Mouse (Mus musculus) midbrain, embryonic 13.5 days (tissue): ENCODE measurements around the gene Ly6g5b. TPM values are rescaled to one million over a fixed set of nuclear protein-coding genes. Genes with fewer than 3 reads are reported as not detected.

Experiments used
- ATAC-seq: fragments of 200-750 bp; cut with Nextera tagmentation; 2 replicates; pipeline ENCODE4 v1.8.0; 2017; ENCODE audit warnings: mild to moderate bottlenecking, moderate TSS enrichment, moderate library complexity
- H3K27ac ChIP-seq: fragments of 300-500 bp; sonication (generic); 2 replicates; pipeline ENCODE4 v1.5.1; 2015; ENCODE audit warnings: inconsistent platforms, mild to moderate bottlenecking, moderate library complexity
- H3K27me3 ChIP-seq: fragments of 300-500 bp; sonication (generic); 2 replicates; pipeline ENCODE4 v1.6.1; 2015; ENCODE audit warnings: mild to moderate bottlenecking, inconsistent platforms
- H3K36me3 ChIP-seq: fragments of 300-500 bp; sonication (generic); 2 replicates; pipeline ENCODE4 v1.6.1; 2015; ENCODE audit warnings: mild to moderate bottlenecking, inconsistent platforms
- H3K4me1 ChIP-seq: fragments of 300-500 bp; sonication (generic); replicated peaks from 2 replicates; pipeline ENCODE4 v1.6.1; 2015; ENCODE audit warnings: inconsistent platforms
- H3K4me2 ChIP-seq: fragments of 300-500 bp; sonication (generic); replicated peaks from 2 replicates; pipeline ENCODE4 v1.6.1; 2015; ENCODE audit warnings: moderate library complexity, mild to moderate bottlenecking, inconsistent platforms
- H3K4me3 ChIP-seq: fragments of 300-500 bp; sonication (generic); replicated peaks from 2 replicates; pipeline ENCODE4 v1.5.1; 2015; ENCODE audit warnings: mild to moderate bottlenecking, inconsistent platforms
- H3K9ac ChIP-seq: fragments of 300-500 bp; sonication (generic); replicated peaks from 2 replicates; pipeline ENCODE4 v1.6.1; 2015; ENCODE audit warnings: mild to moderate bottlenecking, inconsistent platforms
- H3K9me3 ChIP-seq: fragments of 300-500 bp; sonication (generic); 2 replicates; pipeline ENCODE4 v1.6.1; 2016; ENCODE audit warnings: mild to moderate bottlenecking, inconsistent platforms
- WGBS: fragments of 180-500 bp; shearing (Covaris S2); methylation state at CpG from one replicate; pipeline ENCODE4 v1.1.7; 2015; 5-methylcytosine and 5-hydroxymethylcytosine counted together
- polyA plus RNA-seq: library from polyadenylated mRNA; unstranded; fragments of >200 nt; fragmentation: Nextera tagmentation; extraction: Ambion mirVana; gene quantifications from 2 replicates; pipeline ENCODE4 v1.2.1, GENCODE M21; 2015

The Ly6g5b gene
- 1.4 and 1.7 TPM in 2 replicates for polyA plus RNA-seq

GRCm38 (mm10) chr17:35115046-35116019, at the start of gene Ly6g5b:
Gene Ly6g5b, minus strand, starts transcription at chr17:35115428.
- ATAC-seq = no peak
- Histone ChIP-seq H3K27ac (no peak within 1 kb of the TSS), H3K36me3 (peaks cover 52% of the 10 kb centered on the region), H3K4me3 (no peak within 1 kb of the TSS), H3K27me3 (no peaks in the 10 kb centered on the region), H3K4me1 (peaks cover 9% of the 10 kb centered on the region), H3K4me2 (no peak within 1 kb of the TSS), H3K9ac (0 out of 2 replicates have a peak within 1 kb of the TSS, but pooled peaks have one; percentile 14), H3K9me3 (no peaks in the 10 kb centered on the region)
- 88% methylated on average over 8 of the region's 8 CpGs for WGBS

DNA sequence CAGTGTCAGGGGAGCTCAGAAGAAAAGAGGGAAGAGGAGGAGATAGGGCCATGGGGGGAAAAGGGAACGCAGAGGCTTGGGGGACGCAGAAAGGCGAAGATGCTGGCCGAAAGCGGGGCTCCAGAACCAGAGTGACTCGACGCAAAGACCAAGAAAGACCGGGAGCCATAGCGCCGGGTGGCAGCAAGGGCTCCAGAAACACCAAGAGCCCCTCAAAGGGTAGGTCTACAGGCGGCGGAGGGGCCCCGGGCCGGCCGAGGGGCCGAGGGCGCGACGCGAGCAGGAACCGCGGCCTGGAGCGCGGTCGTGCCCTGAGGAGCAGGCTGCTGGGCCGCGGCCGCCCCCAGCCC, 49.0 kb upstream of the Ly6g5b start:
- Histone ChIP-seq H3K36me3 (peaks cover 30% of the 10 kb centered on the region), H3K4me2 (peak overlapping the region; percentile 91), H3K9ac (peak overlapping the region; percentile 100), H3K27ac (peak overlapping the region; percentile 97), H3K27me3 (no peaks in the 10 kb centered on the region), H3K9me3 (no peaks in the 10 kb centered on the region), H3K4me3 (peak overlapping the region; percentile 99), H3K4me1 (peaks cover 35% of the 10 kb centered on the region)
- under 1% methylated on average over 27 of the region's 28 CpGs for WGBS
- no peak for ATAC-seq

- 10% methylated on average over 8 of the region's 8 CpGs for WGBS
Measured at GRCm38 (mm10) chr17:35163326-35164081, 48.3 kb upstream of the Ly6g5b start.

DNA sequence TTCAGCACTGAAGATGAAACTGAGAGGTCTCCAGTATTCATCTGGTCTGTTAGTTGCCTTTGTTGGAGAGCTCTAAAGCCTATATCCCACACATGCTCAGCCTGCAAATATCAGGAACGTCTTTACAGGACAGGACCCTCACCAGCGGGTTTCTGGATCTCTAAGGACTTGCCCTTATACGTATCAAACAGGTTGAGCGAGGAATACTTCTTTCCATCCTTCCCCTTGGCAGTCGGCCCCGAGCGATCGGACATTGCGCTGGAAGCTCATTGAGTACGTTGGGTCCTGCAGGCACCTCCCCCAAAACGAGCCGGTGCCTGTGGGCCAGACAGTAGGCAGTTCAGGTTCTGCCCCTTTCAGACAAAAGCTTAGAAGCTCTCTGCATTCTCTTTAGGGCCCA, 47.5 kb upstream of the Ly6g5b start:
- Histone ChIP-seq H3K27ac (peak overlapping the region; percentile 14), H3K9me3 (no peaks in the 10 kb centered on the region), H3K36me3 (peaks cover 45% of the 10 kb centered on the region), H3K27me3 (no peaks in the 10 kb centered on the region), H3K4me1 (peaks cover 35% of the 10 kb centered on the region), H3K4me3 (peak overlapping the region; percentile 99), H3K4me2 (peak overlapping the region; percentile 91), H3K9ac (peak overlapping the region; percentile 100)
- no peak for ATAC-seq
- 51% methylated on average over 12 of the region's 12 CpGs for WGBS

More at GRCm38 (mm10) chr17:35163326-35164081, 48.3 kb upstream of the Ly6g5b start:
- ATAC-seq = no peak
- H3K27me3 ChIP-seq = no peaks in the 10 kb centered on the region
- H3K9me3 ChIP-seq = no peaks in the 10 kb centered on the region
- H3K4me1 ChIP-seq = peaks cover 35% of the 10 kb centered on the region
- H3K4me3 ChIP-seq = peak overlapping the region; percentile 99
- H3K4me2 ChIP-seq = peak overlapping the region; percentile 91
- H3K27ac ChIP-seq = peak overlapping the region; percentile 97
- H3K9ac ChIP-seq = peak overlapping the region; percentile 100
- H3K36me3 ChIP-seq = peaks cover 37% of the 10 kb centered on the region

DNA sequence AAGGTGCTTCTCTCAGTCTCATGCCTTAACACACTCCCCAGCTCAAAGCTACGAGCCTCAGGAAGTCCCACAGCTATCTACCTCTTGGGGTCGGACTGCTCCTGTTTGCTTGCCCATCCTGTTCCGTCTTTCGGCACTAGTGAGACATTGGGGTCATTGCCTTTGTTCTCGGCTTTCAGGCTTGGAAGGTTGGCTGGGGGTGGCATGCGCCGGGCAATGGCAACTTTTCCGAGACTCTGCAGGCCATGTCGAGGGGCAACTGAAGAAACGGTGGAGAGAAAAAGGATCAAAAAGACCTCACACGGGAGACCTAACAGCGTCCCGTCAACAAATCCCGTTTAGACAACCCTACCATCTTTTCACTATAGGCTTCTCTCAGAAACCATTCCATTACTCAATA, 46.9 kb upstream of the Ly6g5b start:
- Histone ChIP-seq H3K9ac (peak overlapping the region; percentile 100), H3K4me1 (peaks cover 35% of the 10 kb centered on the region), H3K27me3 (no peaks in the 10 kb centered on the region), H3K27ac (no peak overlapping the region), H3K9me3 (no peaks in the 10 kb centered on the region), H3K36me3 (peaks cover 51% of the 10 kb centered on the region), H3K4me2 (peak overlapping the region; percentile 91), H3K4me3 (peak overlapping the region; percentile 99)
- 73% methylated on average over 14 of the region's 14 CpGs for WGBS
- ATAC-seq = no peak

GRCm38 (mm10) chr17:35161421-35161820, 46.2 kb upstream of the Ly6g5b start:
- Histone ChIP-seq H3K4me3 (0 out of 2 replicates have a peak overlapping the region, but pooled peaks have one; percentile 99), H3K36me3 (peaks cover 58% of the 10 kb centered on the region), H3K27me3 (no peaks in the 10 kb centered on the region), H3K27ac (no peak overlapping the region), H3K9me3 (no peaks in the 10 kb centered on the region), H3K9ac (0 out of 2 replicates have a peak overlapping the region, but pooled peaks have one; percentile 100), H3K4me1 (peaks cover 33% of the 10 kb centered on the region), H3K4me2 (peak overlapping the region; percentile 91; the same call in 1 of the 2 replicates)
- no peak for ATAC-seq
- 89% methylated on average over 11 of the region's 11 CpGs for WGBS

- peaks cover 24% of the 10 kb centered on the region for H3K4me1 ChIP-seq
- no peak overlapping the region for H3K27ac ChIP-seq
- WGBS = 85% methylated on average over 7 of the region's 7 CpGs
- no peak overlapping the region for H3K4me2 ChIP-seq
- H3K4me3 ChIP-seq = no peak overlapping the region
- ATAC-seq = no peak
- no peaks in the 10 kb centered on the region for H3K9me3 ChIP-seq
- peaks cover 76% of the 10 kb centered on the region for H3K36me3 ChIP-seq
- no peak overlapping the region for H3K9ac ChIP-seq
- H3K27me3 ChIP-seq = no peaks in the 10 kb centered on the region
Measured at GRCm38 (mm10) chr17:35159638-35160037, 44.4 kb upstream of the Ly6g5b start.

GRCm38 (mm10) chr17:35158850-35159593, 43.8 kb upstream of the Ly6g5b start:
- H3K4me2 ChIP-seq = no peak overlapping the region
- no peaks in the 10 kb centered on the region for H3K27me3 ChIP-seq
- no peaks in the 10 kb centered on the region for H3K9me3 ChIP-seq
- H3K4me1 ChIP-seq = peaks cover 24% of the 10 kb centered on the region
- peaks cover 82% of the 10 kb centered on the region for H3K36me3 ChIP-seq
- no peak overlapping the region for H3K4me3 ChIP-seq
- WGBS = 96% methylated on average over 16 of the region's 16 CpGs
- no peak overlapping the region for H3K27ac ChIP-seq
- peak overlapping the region; percentile 42; the same call in 1 of the 2 replicates for H3K9ac ChIP-seq
- no peak for ATAC-seq

DNA sequence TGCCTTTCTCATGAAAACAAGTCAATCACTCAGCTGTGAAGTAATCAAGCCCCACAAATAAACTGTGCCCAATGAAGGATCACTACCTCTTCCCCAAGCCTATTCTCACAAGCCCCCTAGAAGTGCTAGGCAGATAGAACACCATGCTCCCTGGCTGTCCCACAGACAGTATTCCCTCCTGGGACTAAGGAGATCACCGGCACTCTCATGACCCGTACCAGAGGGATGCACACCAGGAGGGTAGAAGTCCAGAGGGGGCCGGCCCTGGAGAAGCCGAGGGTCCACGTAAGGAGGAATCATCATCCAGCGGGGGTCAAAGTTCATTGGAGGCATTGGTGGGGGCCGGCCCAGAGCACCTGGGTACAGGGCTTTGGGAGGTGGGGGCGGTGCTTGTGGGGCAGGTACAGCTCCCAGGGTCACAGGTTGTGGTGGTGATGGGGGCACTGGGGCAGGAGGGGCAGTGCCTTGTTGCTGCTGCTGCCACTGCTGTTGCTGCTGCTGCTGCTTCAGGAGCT, 42.5 kb upstream of the Ly6g5b start:
- Histone ChIP-seq H3K4me2 (no peak overlapping the region), H3K9ac (no peak overlapping the region), H3K27me3 (no peaks in the 10 kb centered on the region), H3K4me3 (no peak overlapping the region), H3K9me3 (no peaks in the 10 kb centered on the region), H3K36me3 (peaks cover 95% of the 10 kb centered on the region), H3K4me1 (peaks cover 16% of the 10 kb centered on the region), H3K27ac (no peak overlapping the region)
- 90% methylated on average over 8 of the region's 8 CpGs for WGBS
- ATAC-seq = no peak

DNA sequence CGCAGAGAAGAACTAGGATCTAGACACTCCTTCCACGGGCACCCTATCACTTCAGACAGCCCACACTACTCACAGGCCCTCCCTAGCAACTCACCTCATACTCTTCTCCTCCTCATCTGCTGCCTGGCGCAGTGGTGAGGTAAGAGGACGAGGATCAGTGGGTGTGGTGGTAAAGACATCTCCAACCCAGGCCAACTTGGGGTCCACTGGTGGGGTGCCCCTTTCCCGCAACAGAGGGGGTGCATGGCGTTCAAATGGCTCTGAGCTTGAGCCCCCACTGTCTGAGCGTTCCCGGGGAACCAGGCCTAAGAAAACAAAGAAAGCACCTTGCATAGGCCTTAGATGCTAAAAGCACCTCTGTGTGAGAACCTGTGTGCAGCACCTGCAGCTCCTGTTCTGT, 42.0 kb upstream of the Ly6g5b start:
- H3K27ac ChIP-seq = no peak overlapping the region
- no peak overlapping the region for H3K4me3 ChIP-seq
- 96% methylated on average over 8 of the region's 8 CpGs for WGBS
- no peaks in the 10 kb centered on the region for H3K27me3 ChIP-seq
- H3K4me2 ChIP-seq = no peak overlapping the region
- no peak for ATAC-seq
- H3K9me3 ChIP-seq = no peaks in the 10 kb centered on the region
- H3K4me1 ChIP-seq = peaks cover 12% of the 10 kb centered on the region
- no peak overlapping the region for H3K9ac ChIP-seq
- H3K36me3 ChIP-seq = peaks cover 100% of the 10 kb centered on the region

GRCm38 (mm10) chr17:35156461-35157200, 41.4 kb upstream of the Ly6g5b start:
- no peak for ATAC-seq
- no peak overlapping the region for H3K4me2 ChIP-seq
- no peak overlapping the region for H3K4me3 ChIP-seq
- H3K27me3 ChIP-seq = no peaks in the 10 kb centered on the region
- H3K36me3 ChIP-seq = peaks cover 100% of the 10 kb centered on the region
- 93% methylated on average over 33 of the region's 33 CpGs for WGBS
- H3K27ac ChIP-seq = no peak overlapping the region
- H3K4me1 ChIP-seq = peaks cover 6% of the 10 kb centered on the region
- H3K9ac ChIP-seq = no peak overlapping the region
- H3K9me3 ChIP-seq = no peaks in the 10 kb centered on the region
